Mouse (Mus musculus): ENCODE measurements around the gene Abtb2. TPM values are rescaled to one million over a fixed set of nuclear protein-coding genes. Genes with fewer than 3 reads are reported as not detected.

Gene Abtb2
- polyA plus RNA-seq, 1 experiment from 2014 or later: 19.9 TPM

DNA sequence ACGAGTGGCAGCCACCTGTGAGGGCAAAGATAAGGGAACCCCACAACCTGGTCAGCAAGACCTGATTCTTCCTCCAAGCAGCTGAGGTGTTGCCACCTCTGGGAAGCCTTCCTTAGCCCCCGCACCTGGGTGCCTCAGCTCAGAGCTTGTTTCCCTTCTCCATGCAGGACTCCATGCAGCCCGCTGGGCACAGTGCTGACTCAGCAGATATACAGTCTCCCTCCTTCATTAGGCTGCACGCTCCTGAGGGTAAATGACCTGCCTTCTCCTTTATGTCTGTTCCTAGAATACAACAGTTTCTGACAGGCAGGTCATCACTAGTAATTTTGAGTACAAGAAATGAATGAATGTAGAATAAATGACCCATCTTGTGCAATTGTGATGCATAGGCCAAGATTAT is 103.5 kb downstream of the Abtb2 start:
- H3K36me3 ChIP-seq (ENCODE audit: control insufficient read depth, insufficient read depth): no peaks in the 10 kb centered on the region
- ATAC-seq (replicated peaks; ENCODE audit: extremely low read depth, insufficient read depth, low FRiP score): no peak
- no peak overlapping the region for H3K4me2 ChIP-seq (ENCODE audit: low read depth, low read length)
- peak overlapping the region; percentile 61 for H3K9ac ChIP-seq (ENCODE audit: low read length)
- H3K4me1 ChIP-seq (ENCODE audit: control insufficient read depth, insufficient read depth, low read length): peaks cover 43% of the 10 kb centered on the region
- H3K27ac ChIP-seq (ENCODE audit: low read length): peak overlapping the region; percentile 95
- H3K27me3 ChIP-seq (ENCODE audit: control insufficient read depth, insufficient read depth, low read length): no peaks in the 10 kb centered on the region
- WGBS: 79% methylated on average over 4 of the region's 4 CpGs
- H3K9me3 ChIP-seq (replicated peaks; ENCODE audit: control insufficient read depth, low read length): no peaks in the 10 kb centered on the region
- H3K4me3 ChIP-seq (ENCODE audit: low read length): no peak overlapping the region

DNA sequence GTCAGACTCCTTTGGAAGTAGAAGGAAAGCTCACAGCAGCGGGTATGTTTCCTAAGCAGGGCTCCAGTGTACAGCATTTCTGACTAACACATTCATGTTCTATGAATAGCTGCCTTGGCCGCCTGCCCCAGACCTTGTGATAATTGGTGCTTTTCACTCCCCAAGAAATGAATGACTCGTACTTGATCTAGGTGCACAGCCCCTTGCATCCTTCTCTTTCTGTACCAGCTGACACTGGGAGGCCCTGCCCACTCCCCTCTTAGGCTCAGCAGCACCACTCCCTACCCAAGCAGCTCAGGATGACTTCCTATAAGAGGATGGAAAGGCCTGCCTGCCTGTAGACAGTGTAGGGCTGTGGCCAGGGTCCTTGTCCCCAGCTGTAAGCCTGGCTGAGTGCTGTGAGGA is 104.2 kb downstream of the Abtb2 start:
- Histone ChIP-seq H3K27ac (ENCODE audit: low read length) (peak overlapping the region; percentile 95), H3K27me3 (ENCODE audit: control insufficient read depth, insufficient read depth, low read length) (no peaks in the 10 kb centered on the region), H3K4me2 (ENCODE audit: low read depth, low read length) (peak overlapping the region; percentile 51), H3K4me3 (ENCODE audit: low read length) (0 out of 2 replicates have a peak overlapping the region, but pooled peaks have one; percentile 5), H3K4me1 (ENCODE audit: control insufficient read depth, insufficient read depth, low read length) (peaks cover 45% of the 10 kb centered on the region), H3K36me3 (ENCODE audit: control insufficient read depth, insufficient read depth) (no peaks in the 10 kb centered on the region), H3K9ac (ENCODE audit: low read length) (peak overlapping the region; percentile 61), H3K9me3 (replicated peaks; ENCODE audit: control insufficient read depth, low read length) (no peaks in the 10 kb centered on the region)
- 18% methylated on average over 3 of the region's 3 CpGs for WGBS
- ATAC-seq (replicated peaks; ENCODE audit: extremely low read depth, insufficient read depth, low FRiP score): peak; percentile 89

DNA sequence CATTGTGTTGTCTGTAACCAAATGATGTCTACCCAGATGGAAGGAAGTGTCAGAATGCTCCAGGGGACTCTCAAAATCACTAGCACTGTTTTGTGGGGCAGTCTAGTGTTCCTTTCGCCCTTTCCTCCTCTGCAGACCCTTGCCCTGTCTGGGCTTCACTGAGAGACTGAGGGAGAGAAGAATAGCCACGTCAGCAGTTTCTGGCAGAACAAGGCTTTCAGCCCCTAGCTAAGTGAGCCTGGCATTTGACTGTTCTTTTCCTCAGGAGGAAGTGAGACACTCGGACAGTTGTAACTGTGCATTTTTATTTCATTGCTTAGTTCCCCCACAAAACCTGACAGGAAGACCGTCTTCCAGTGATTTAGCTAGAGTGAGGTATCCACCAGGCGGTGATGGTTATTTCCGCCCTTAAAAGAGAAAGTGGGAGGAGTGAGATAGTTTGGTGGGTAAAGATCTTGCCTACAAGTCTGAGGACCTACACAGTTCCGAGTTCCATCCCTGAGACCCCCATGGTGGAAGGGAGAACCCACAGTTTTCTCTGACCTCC is 106.5 kb downstream of the Abtb2 start:
- ATAC-seq (replicated peaks; ENCODE audit: extremely low read depth, insufficient read depth, low FRiP score): no peak
- WGBS: 77% methylated on average over 7 of the region's 7 CpGs
- no peak overlapping the region for H3K9ac ChIP-seq (ENCODE audit: low read length)
- no peaks in the 10 kb centered on the region for H3K27me3 ChIP-seq (ENCODE audit: control insufficient read depth, insufficient read depth, low read length)
- H3K27ac ChIP-seq (ENCODE audit: low read length): 0 out of 2 replicates have a peak overlapping the region, but pooled peaks have one; percentile 24
- H3K4me3 ChIP-seq (ENCODE audit: low read length): no peak overlapping the region
- H3K4me1 ChIP-seq (ENCODE audit: control insufficient read depth, insufficient read depth, low read length): peaks cover 50% of the 10 kb centered on the region
- H3K4me2 ChIP-seq (ENCODE audit: low read depth, low read length): no peak overlapping the region
- H3K9me3 ChIP-seq (replicated peaks; ENCODE audit: control insufficient read depth, low read length): no peaks in the 10 kb centered on the region
- H3K36me3 ChIP-seq (ENCODE audit: control insufficient read depth, insufficient read depth): no peaks in the 10 kb centered on the region

- peaks cover 41% of the 10 kb centered on the region for H3K4me1 ChIP-seq (ENCODE audit: control insufficient read depth, insufficient read depth, low read length)
- H3K27ac ChIP-seq (ENCODE audit: low read length): no peak overlapping the region
- ATAC-seq (replicated peaks; ENCODE audit: extremely low read depth, insufficient read depth, low FRiP score): no peak
- H3K36me3 ChIP-seq (ENCODE audit: control insufficient read depth, insufficient read depth): no peaks in the 10 kb centered on the region
- WGBS: 70% methylated on average over 4 of the region's 4 CpGs
- H3K9me3 ChIP-seq (replicated peaks; ENCODE audit: control insufficient read depth, low read length): no peaks in the 10 kb centered on the region
- no peaks in the 10 kb centered on the region for H3K27me3 ChIP-seq (ENCODE audit: control insufficient read depth, insufficient read depth, low read length)
- no peak overlapping the region for H3K4me3 ChIP-seq (ENCODE audit: low read length)
- H3K4me2 ChIP-seq (ENCODE audit: low read depth, low read length): no peak overlapping the region
- no peak overlapping the region for H3K9ac ChIP-seq (ENCODE audit: low read length)
Measured at GRCm38 (mm10) chr2:103673609-103674008, 107.5 kb downstream of the Abtb2 start.

DNA sequence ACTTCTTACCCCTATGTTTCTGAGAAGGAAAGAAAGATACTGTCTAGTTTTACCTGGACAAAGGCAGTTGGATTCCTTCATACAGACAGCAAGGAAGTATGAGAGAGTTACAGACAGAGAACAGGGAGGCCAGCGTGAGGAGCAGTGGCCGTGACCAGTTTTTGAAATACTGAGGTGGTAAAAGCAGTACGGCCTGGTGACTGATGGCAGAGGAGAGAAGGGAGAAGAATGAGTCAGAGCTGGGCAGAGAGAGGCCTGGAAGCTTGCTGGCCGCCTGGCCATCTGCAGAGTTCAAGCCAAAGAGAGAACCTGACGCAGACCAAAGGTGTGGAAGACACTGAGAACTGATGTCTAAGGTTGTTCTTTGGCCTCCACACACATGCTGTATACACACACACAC is 109.3 kb downstream of the Abtb2 start:
- 84% methylated on average over 5 of the region's 5 CpGs for WGBS
- no peak overlapping the region for H3K27ac ChIP-seq (ENCODE audit: low read length)
- H3K36me3 ChIP-seq (ENCODE audit: control insufficient read depth, insufficient read depth): 0 out of 2 replicates have a peak, but pooled peaks cover 2% of the 10 kb centered on the region
- H3K4me1 ChIP-seq (ENCODE audit: control insufficient read depth, insufficient read depth, low read length): peaks cover 27% of the 10 kb centered on the region
- no peak for ATAC-seq (replicated peaks; ENCODE audit: extremely low read depth, insufficient read depth, low FRiP score)
- no peaks in the 10 kb centered on the region for H3K27me3 ChIP-seq (ENCODE audit: control insufficient read depth, insufficient read depth, low read length)
- no peak overlapping the region for H3K9ac ChIP-seq (ENCODE audit: low read length)
- H3K4me2 ChIP-seq (ENCODE audit: low read depth, low read length): no peak overlapping the region
- no peaks in the 10 kb centered on the region for H3K9me3 ChIP-seq (replicated peaks; ENCODE audit: control insufficient read depth, low read length)
- H3K4me3 ChIP-seq (ENCODE audit: low read length): no peak overlapping the region

- no peak for ATAC-seq (replicated peaks; ENCODE audit: extremely low read depth, insufficient read depth, low FRiP score)
- Histone ChIP-seq H3K9ac (ENCODE audit: low read length) (no peak overlapping the region), H3K36me3 (ENCODE audit: control insufficient read depth, insufficient read depth) (0 out of 2 replicates have a peak, but pooled peaks cover 2% of the 10 kb centered on the region), H3K27ac (ENCODE audit: low read length) (no peak overlapping the region), H3K27me3 (ENCODE audit: control insufficient read depth, insufficient read depth, low read length) (no peaks in the 10 kb centered on the region), H3K4me3 (ENCODE audit: low read length) (no peak overlapping the region), H3K4me2 (ENCODE audit: low read depth, low read length) (no peak overlapping the region), H3K9me3 (replicated peaks; ENCODE audit: control insufficient read depth, low read length) (no peaks in the 10 kb centered on the region), H3K4me1 (ENCODE audit: control insufficient read depth, insufficient read depth, low read length) (peaks cover 20% of the 10 kb centered on the region)
- 61% methylated on average over 2 of the region's 2 CpGs for WGBS
Measured at GRCm38 (mm10) chr2:103676808-103677207, 110.7 kb downstream of the Abtb2 start.

GRCm38 (mm10) chr2:103677614-103678369 is 111.7 kb downstream of the Abtb2 start:
- H3K4me2 ChIP-seq (ENCODE audit: low read depth, low read length): no peak overlapping the region
- no peak overlapping the region for H3K4me3 ChIP-seq (ENCODE audit: low read length)
- H3K36me3 ChIP-seq (ENCODE audit: control insufficient read depth, insufficient read depth): 0 out of 2 replicates have a peak, but pooled peaks cover 2% of the 10 kb centered on the region
- H3K27ac ChIP-seq (ENCODE audit: low read length): 0 out of 2 replicates have a peak overlapping the region, but pooled peaks have one; percentile 12
- H3K27me3 ChIP-seq (ENCODE audit: control insufficient read depth, insufficient read depth, low read length): no peaks in the 10 kb centered on the region
- no peak overlapping the region for H3K9ac ChIP-seq (ENCODE audit: low read length)
- 65% methylated on average over 7 of the region's 7 CpGs for WGBS
- H3K9me3 ChIP-seq (replicated peaks; ENCODE audit: control insufficient read depth, low read length): no peaks in the 10 kb centered on the region
- H3K4me1 ChIP-seq (ENCODE audit: control insufficient read depth, insufficient read depth, low read length): peaks cover 18% of the 10 kb centered on the region
- ATAC-seq (replicated peaks; ENCODE audit: extremely low read depth, insufficient read depth, low FRiP score): no peak

DNA sequence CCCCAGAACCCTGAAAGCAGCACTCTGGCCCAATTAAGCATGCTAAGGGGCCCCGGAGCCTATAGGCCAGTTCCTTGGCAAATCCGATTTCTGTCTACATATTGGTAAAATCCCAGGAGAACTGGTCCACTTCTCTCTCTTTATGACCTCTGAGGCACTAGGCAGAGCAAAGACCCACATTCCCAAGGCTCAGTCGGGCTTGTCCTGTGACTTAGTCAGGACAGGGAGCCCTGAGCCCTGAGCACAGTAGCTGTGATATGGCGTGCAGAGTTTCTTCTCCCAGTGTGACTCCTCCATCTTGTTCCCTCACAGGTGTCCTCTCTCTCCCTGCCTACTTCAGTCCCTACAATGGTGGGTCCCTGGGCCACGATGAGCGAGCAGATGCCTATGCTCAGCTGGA is 112.3 kb downstream of the Abtb2 start:
- Histone ChIP-seq H3K4me3 (ENCODE audit: low read length) (no peak overlapping the region), H3K27ac (ENCODE audit: low read length) (no peak overlapping the region), H3K9me3 (replicated peaks; ENCODE audit: control insufficient read depth, low read length) (no peaks in the 10 kb centered on the region), H3K9ac (ENCODE audit: low read length) (no peak overlapping the region), H3K4me2 (ENCODE audit: low read depth, low read length) (no peak overlapping the region), H3K27me3 (ENCODE audit: control insufficient read depth, insufficient read depth, low read length) (no peaks in the 10 kb centered on the region), H3K36me3 (ENCODE audit: control insufficient read depth, insufficient read depth) (0 out of 2 replicates have a peak, but pooled peaks cover 2% of the 10 kb centered on the region), H3K4me1 (ENCODE audit: control insufficient read depth, insufficient read depth, low read length) (peaks cover 21% of the 10 kb centered on the region)
- no peak for ATAC-seq (replicated peaks; ENCODE audit: extremely low read depth, insufficient read depth, low FRiP score)
- 88% methylated on average over 6 of the region's 6 CpGs for WGBS

- Histone ChIP-seq H3K36me3 (ENCODE audit: control insufficient read depth, insufficient read depth) (0 out of 2 replicates have a peak, but pooled peaks cover 2% of the 10 kb centered on the region), H3K27me3 (ENCODE audit: control insufficient read depth, insufficient read depth, low read length) (no peaks in the 10 kb centered on the region), H3K4me2 (ENCODE audit: low read depth, low read length) (no peak overlapping the region), H3K27ac (ENCODE audit: low read length) (no peak overlapping the region), H3K9me3 (replicated peaks; ENCODE audit: control insufficient read depth, low read length) (no peaks in the 10 kb centered on the region), H3K4me3 (ENCODE audit: low read length) (no peak overlapping the region), H3K9ac (ENCODE audit: low read length) (no peak overlapping the region), H3K4me1 (ENCODE audit: control insufficient read depth, insufficient read depth, low read length) (peaks cover 32% of the 10 kb centered on the region)
- 72% methylated on average over 9 of the region's 9 CpGs for WGBS
- ATAC-seq (replicated peaks; ENCODE audit: extremely low read depth, insufficient read depth, low FRiP score): no peak
Measured at GRCm38 (mm10) chr2:103680364-103681110, 114.4 kb downstream of the Abtb2 start.

Data from heart, embryonic 16.5 days (tissue).